Mouse (Mus musculus) embryonic facial prominence, embryonic 10.5 days (tissue): ENCODE data around the gene Gna15. TPM values are rescaled to one million over a fixed set of nuclear protein-coding genes. Genes with fewer than 3 reads are reported as not detected.

ENCODE experiments used
- DNase-seq: peaks from one replicate; pipeline ENCODE4 v3.0.0-alpha.2; 2017; ENCODE audit warnings: low spot score
- H3K27ac ChIP-seq: fragments of 300-500 bp; sonication (generic); replicated peaks from 2 replicates; pipeline ENCODE4 v1.5.1; 2016; ENCODE audit warnings: mild to moderate bottlenecking
- H3K27me3 ChIP-seq: fragments of 300-500 bp; sonication (generic); replicated peaks from 2 replicates; pipeline ENCODE4 v1.6.1; 2016; ENCODE audit warnings: low read depth, mild to moderate bottlenecking; ENCODE audit not compliant: poor library complexity, severe bottlenecking
- H3K36me3 ChIP-seq: fragments of 300-500 bp; sonication (generic); replicated peaks from 2 replicates; pipeline ENCODE4 v1.6.1; 2016; ENCODE audit warnings: mild to moderate bottlenecking, moderate library complexity
- H3K4me1 ChIP-seq: fragments of 300-500 bp; sonication (generic); 2 replicates; pipeline ENCODE4 v1.6.1; 2016
- H3K4me3 ChIP-seq: fragments of 300-500 bp; sonication (generic); 2 replicates; pipeline ENCODE4 v1.5.1; 2016; ENCODE audit warnings: mild to moderate bottlenecking, moderate library complexity
- H3K9me3 ChIP-seq: fragments of 300-500 bp; sonication (generic); 2 replicates; pipeline ENCODE4 v1.6.1; 2016; ENCODE audit warnings: mild to moderate bottlenecking
- WGBS: fragments of 180-500 bp; shearing (Covaris S2); methylation state at CpG from one replicate; pipeline ENCODE4 v1.1.7; 2016; 5-methylcytosine and 5-hydroxymethylcytosine counted together
- microRNA-seq: library from miRNA; unstranded; fragments of <30 nt; microRNA quantifications from one replicate; pipeline ENCODE4, GENCODE M21; 2017
- polyA plus RNA-seq: library from polyadenylated mRNA; unstranded; fragments of >200 nt; fragmentation: Nextera tagmentation; extraction: Ambion mirVana; gene quantifications from 2 replicates; pipeline ENCODE4 v1.2.1, GENCODE M21; 2016

The Gna15 gene
- polyA plus RNA-seq, 1 experiment from 2014 or later = 1.2 TPM

DNA sequence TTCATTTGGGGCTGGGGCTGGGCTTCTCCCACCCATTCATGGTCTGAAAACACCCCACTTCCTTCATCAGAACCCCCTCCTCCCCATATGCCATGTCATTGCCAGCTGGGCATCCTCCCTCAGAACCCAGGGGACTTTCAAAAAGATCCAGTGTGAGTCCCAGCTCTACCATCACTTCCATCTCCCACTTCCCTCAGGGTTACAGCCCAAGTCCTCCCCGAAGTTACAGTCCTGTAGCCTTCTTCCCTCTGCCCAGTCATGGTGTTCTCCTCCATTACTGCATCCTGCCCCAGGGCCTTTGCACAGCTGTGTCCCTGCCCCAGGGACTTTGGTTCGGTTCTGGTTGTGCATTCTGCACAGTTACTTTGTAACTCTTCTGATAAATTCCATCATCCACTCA, 69.9 kb downstream of the Gna15 start:
- peak; percentile 8 for DNase-seq
- Histone ChIP-seq H3K36me3 (no peaks in the 10 kb centered on the region), H3K27ac (no peak overlapping the region), H3K4me3 (no peak overlapping the region), H3K9me3 (no peaks in the 10 kb centered on the region), H3K4me1 (peaks cover 11% of the 10 kb centered on the region), H3K27me3 (peaks cover 90% of the 10 kb centered on the region)
- WGBS = 77% methylated on average over 2 of the region's 2 CpGs

DNA sequence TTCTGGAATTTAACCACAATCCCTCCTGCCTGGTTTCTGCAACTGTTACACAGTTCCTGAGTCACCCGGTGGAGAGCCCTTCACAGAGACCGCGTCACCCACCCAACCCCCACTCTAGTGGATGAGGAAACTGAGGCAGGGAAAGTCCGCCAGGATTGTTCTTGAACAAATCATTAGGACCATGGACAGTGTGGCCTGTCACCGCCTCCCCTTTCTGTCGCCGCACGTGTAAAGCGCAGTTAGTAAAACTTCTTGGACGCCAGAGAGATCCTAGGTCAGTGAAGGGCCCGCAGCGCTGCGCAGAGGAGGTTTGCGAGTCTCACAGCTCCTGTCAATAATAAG, 71.1 kb downstream of the Gna15 start:
- H3K36me3 ChIP-seq = no peaks in the 10 kb centered on the region
- WGBS = 4% methylated on average over 14 of the region's 14 CpGs
- peak; percentile 23 for DNase-seq
- peaks cover 78% of the 10 kb centered on the region for H3K27me3 ChIP-seq
- peaks cover 11% of the 10 kb centered on the region for H3K4me1 ChIP-seq
- H3K27ac ChIP-seq = no peak overlapping the region
- no peaks in the 10 kb centered on the region for H3K9me3 ChIP-seq
- H3K4me3 ChIP-seq = peak overlapping the region; percentile 36; the same call in 1 of the 2 replicates

Small RNA genes lying within 50 kb of the gene (microRNA-seq; reads per million reads assigned to microRNA genes)
- gene Gm25595 = not detected

Other genes starting within 250 kb of the Gna15 start
- gene Tjp3, start 232.6 kb downstream of the Gna15 start, polyA plus RNA-seq = 8.9 and 9.0 TPM in 2 replicates
- 72.2 and 72.4 TPM in 2 replicates for gene Pip5k1c, start 231.3 kb downstream of the Gna15 start, polyA plus RNA-seq
- 52.3 and 54.3 TPM in 2 replicates for gene Cactin, start 203.1 kb downstream of the Gna15 start, polyA plus RNA-seq
- gene Tbxa2r, start 195.5 kb downstream of the Gna15 start, polyA plus RNA-seq = 3.1 and 3.6 TPM in 2 replicates
- not detected in 2 replicates for gene Gipc3, start 181.0 kb downstream of the Gna15 start, polyA plus RNA-seq
- 114 and 122 TPM in 2 replicates for gene Hmg20b, start 173.7 kb downstream of the Gna15 start, polyA plus RNA-seq
- gene Mfsd12, start 166.7 kb downstream of the Gna15 start, polyA plus RNA-seq = 7.8 and 8.3 TPM in 2 replicates
- gene 4930404N11Rik, start 158.4 kb downstream of the Gna15 start, polyA plus RNA-seq = 0.47 and 0.76 TPM in 2 replicates
- gene Fzr1, start 145.7 kb downstream of the Gna15 start, polyA plus RNA-seq = 134 and 142 TPM in 2 replicates
- 105 and 109 TPM in 2 replicates for gene Dohh, start 139.8 kb downstream of the Gna15 start, polyA plus RNA-seq
- 2.7 TPM in 2 replicates for gene Gm48551, start 139.8 kb downstream of the Gna15 start, polyA plus RNA-seq
- 1.8 and 3.1 TPM in 2 replicates for gene Gm48552, start 135.2 kb downstream of the Gna15 start, polyA plus RNA-seq
- 2.0 and 2.8 TPM in 2 replicates for gene Smim24, start 131.2 kb downstream of the Gna15 start, polyA plus RNA-seq
- gene Nfic, start 68.6 kb downstream of the Gna15 start, polyA plus RNA-seq = 12.5 and 20.2 TPM in 2 replicates
- 1.2 and 2.3 TPM in 2 replicates for gene Celf5, start 41.5 kb downstream of the Gna15 start, polyA plus RNA-seq
- gene Ncln, start 27.8 kb downstream of the Gna15 start, polyA plus RNA-seq = 85.2 and 94.3 TPM in 2 replicates
- gene S1pr4, start 24.1 kb downstream of the Gna15 start, polyA plus RNA-seq = 0.28 and 0.51 TPM in 2 replicates
- 79.0 and 80.4 TPM in 2 replicates for gene Gna11, start 21.0 kb upstream of the Gna15 start, polyA plus RNA-seq
- gene Aes, start 35.3 kb upstream of the Gna15 start, polyA plus RNA-seq = 266 and 347 TPM in 2 replicates
- 14.0 and 17.1 TPM in 2 replicates for gene Tle2, start 50.3 kb upstream of the Gna15 start, polyA plus RNA-seq
- 7.1 and 8.2 TPM in 2 replicates for gene Tle6, start 76.8 kb upstream of the Gna15 start, polyA plus RNA-seq
- gene BC025920, start 82.0 kb upstream of the Gna15 start, polyA plus RNA-seq = 1.5 and 2.1 TPM in 2 replicates
- 55.1 and 59.2 TPM in 2 replicates for gene Sirt6, start 103.6 kb upstream of the Gna15 start, polyA plus RNA-seq
- 5.3 and 7.3 TPM in 2 replicates for gene Ankrd24, start 104.3 kb upstream of the Gna15 start, polyA plus RNA-seq
- 3.9 and 5.3 TPM in 2 replicates for gene Gm10778, start 124.8 kb upstream of the Gna15 start, polyA plus RNA-seq
- gene Zfp433, start 180.6 kb upstream of the Gna15 start, polyA plus RNA-seq = 14.5 and 18.0 TPM in 2 replicates
- gene Gm3055, start 246.9 kb upstream of the Gna15 start, polyA plus RNA-seq = 10.4 and 11.8 TPM in 2 replicates